Mouse (Mus musculus): ENCODE measurements around the gene Bace2. TPM values are rescaled to one million over a fixed set of nuclear protein-coding genes. Genes with fewer than 3 reads are reported as not detected.

Gene Bace2
- polyA plus RNA-seq, 1 experiment from 2014 or later: 1.4 TPM

GRCm38 (mm10) chr16:97417896-97418542 lies 61.5 kb downstream of the Bace2 start:
- Histone ChIP-seq H3K9ac (ENCODE audit: low read length) (no peak overlapping the region), H3K4me2 (ENCODE audit: low read depth, severe bottlenecking) (no peak overlapping the region), H3K36me3 (ENCODE audit: control insufficient read depth, insufficient read depth, low read length) (no peaks in the 10 kb centered on the region), H3K4me3 (ENCODE audit: low read depth, low read length) (no peak overlapping the region), H3K27me3 (ENCODE audit: control insufficient read depth, insufficient read depth, low read length) (no peaks in the 10 kb centered on the region), H3K9me3 (ENCODE audit: control insufficient read depth, low read length) (no peaks in the 10 kb centered on the region), H3K27ac (replicated peaks; ENCODE audit: low read depth, low read length) (no peak overlapping the region), H3K4me1 (ENCODE audit: control insufficient read depth, insufficient read depth, low read length) (no peaks in the 10 kb centered on the region)
- 18% methylated on average over 4 of the region's 4 CpGs for WGBS
- 0 out of 2 replicates have a peak, but pooled peaks have one; percentile 76 for ATAC-seq (ENCODE audit: insufficient number of reproducible peaks, low FRiP score, low TSS enrichment, low read depth)
- DNase-seq (ENCODE audit: low spot score): peak; percentile 76

- H3K4me1 ChIP-seq (ENCODE audit: control insufficient read depth, insufficient read depth, low read length): no peaks in the 10 kb centered on the region
- H3K36me3 ChIP-seq (ENCODE audit: control insufficient read depth, insufficient read depth, low read length): no peaks in the 10 kb centered on the region
- no peak overlapping the region for H3K4me3 ChIP-seq (ENCODE audit: low read depth, low read length)
- no peak for ATAC-seq (ENCODE audit: insufficient number of reproducible peaks, low FRiP score, low TSS enrichment, low read depth)
- H3K9me3 ChIP-seq (ENCODE audit: control insufficient read depth, low read length): no peaks in the 10 kb centered on the region
- H3K27me3 ChIP-seq (ENCODE audit: control insufficient read depth, insufficient read depth, low read length): no peaks in the 10 kb centered on the region
- 94% methylated on average over 6 of the region's 6 CpGs for WGBS
- no peak for DNase-seq (ENCODE audit: low spot score)
- H3K27ac ChIP-seq (replicated peaks; ENCODE audit: low read depth, low read length): no peak overlapping the region
- H3K4me2 ChIP-seq (ENCODE audit: low read depth, severe bottlenecking): no peak overlapping the region
- no peak overlapping the region for H3K9ac ChIP-seq (ENCODE audit: low read length)
Observed at GRCm38 (mm10) chr16:97418749-97419453, 62.4 kb downstream of the Bace2 start.

DNA sequence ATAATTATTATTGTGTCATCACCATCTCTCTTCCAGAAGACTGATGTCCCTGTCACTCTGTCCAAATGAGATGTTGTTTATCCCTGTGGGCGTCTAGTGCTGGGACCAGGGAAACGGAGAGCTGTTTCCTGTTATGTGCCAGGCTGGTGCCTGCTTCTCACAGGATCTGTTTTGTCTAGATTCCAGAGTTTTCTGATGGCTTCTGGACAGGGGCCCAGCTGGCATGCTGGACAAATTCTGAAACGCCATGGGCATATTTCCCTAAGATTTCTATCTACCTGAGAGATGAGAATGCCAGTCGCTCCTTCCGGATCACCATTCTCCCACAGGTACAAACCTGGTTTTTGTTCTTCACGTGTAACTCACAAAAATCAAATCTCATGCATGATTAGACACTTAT lies 65.1 kb downstream of the Bace2 start:
- Histone ChIP-seq H3K4me2 (ENCODE audit: low read depth, severe bottlenecking) (no peak overlapping the region), H3K9ac (ENCODE audit: low read length) (no peak overlapping the region), H3K9me3 (ENCODE audit: control insufficient read depth, low read length) (no peaks in the 10 kb centered on the region), H3K4me1 (ENCODE audit: control insufficient read depth, insufficient read depth, low read length) (no peaks in the 10 kb centered on the region), H3K36me3 (ENCODE audit: control insufficient read depth, insufficient read depth, low read length) (no peaks in the 10 kb centered on the region), H3K27ac (replicated peaks; ENCODE audit: low read depth, low read length) (no peak overlapping the region), H3K4me3 (ENCODE audit: low read depth, low read length) (no peak overlapping the region), H3K27me3 (ENCODE audit: control insufficient read depth, insufficient read depth, low read length) (no peaks in the 10 kb centered on the region)
- ATAC-seq (ENCODE audit: insufficient number of reproducible peaks, low FRiP score, low TSS enrichment, low read depth): no peak
- 86% methylated on average over 6 of the region's 6 CpGs for WGBS
- DNase-seq (ENCODE audit: low spot score): no peak

DNA sequence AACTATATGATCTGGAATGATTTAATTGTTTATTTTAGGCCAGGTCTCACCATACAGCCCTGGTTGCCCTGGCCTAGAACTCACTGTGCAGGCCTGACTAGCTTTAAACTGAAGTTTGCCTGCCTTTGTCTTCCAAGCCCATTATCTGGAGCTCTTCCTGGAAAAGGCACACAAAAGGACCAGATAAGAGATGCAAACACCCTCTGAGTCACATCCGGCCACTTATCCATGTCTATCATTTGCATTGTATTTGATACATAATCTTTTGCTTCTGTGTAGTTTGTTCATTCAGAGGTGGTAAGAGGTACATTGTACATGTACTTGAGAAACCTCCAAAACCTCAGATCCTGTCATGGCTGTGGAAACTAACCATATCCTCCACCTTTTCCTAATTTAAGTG lies 67.1 kb downstream of the Bace2 start:
- no peak overlapping the region for H3K9ac ChIP-seq (ENCODE audit: low read length)
- WGBS: 87% methylated on average over 1 of the region's 1 CpGs
- no peaks in the 10 kb centered on the region for H3K4me1 ChIP-seq (ENCODE audit: control insufficient read depth, insufficient read depth, low read length)
- H3K4me2 ChIP-seq (ENCODE audit: low read depth, severe bottlenecking): no peak overlapping the region
- no peaks in the 10 kb centered on the region for H3K36me3 ChIP-seq (ENCODE audit: control insufficient read depth, insufficient read depth, low read length)
- no peak overlapping the region for H3K27ac ChIP-seq (replicated peaks; ENCODE audit: low read depth, low read length)
- H3K9me3 ChIP-seq (ENCODE audit: control insufficient read depth, low read length): no peaks in the 10 kb centered on the region
- DNase-seq (ENCODE audit: low spot score): no peak
- H3K27me3 ChIP-seq (ENCODE audit: control insufficient read depth, insufficient read depth, low read length): no peaks in the 10 kb centered on the region
- no peak overlapping the region for H3K4me3 ChIP-seq (ENCODE audit: low read depth, low read length)
- no peak for ATAC-seq (ENCODE audit: insufficient number of reproducible peaks, low FRiP score, low TSS enrichment, low read depth)

DNA sequence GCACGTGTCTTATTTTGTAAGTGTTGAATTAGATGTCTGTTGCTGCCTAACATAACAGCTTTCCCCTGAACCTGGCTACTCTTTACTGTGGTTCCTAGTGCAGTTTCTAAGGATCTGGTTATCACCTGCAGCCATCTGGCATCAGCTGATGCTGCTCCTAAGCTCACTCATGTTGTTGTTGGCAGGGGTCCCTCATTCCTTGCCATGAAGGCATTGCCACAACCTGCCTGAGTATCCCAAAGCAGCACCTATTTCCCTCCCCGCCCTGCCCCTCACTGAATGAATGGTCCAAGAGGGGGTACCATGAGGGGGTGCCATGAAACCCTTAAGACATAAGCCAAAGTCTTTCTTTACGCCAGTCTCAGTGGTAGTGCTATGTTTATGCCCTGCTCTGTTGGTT lies 71.5 kb downstream of the Bace2 start:
- no peak overlapping the region for H3K9ac ChIP-seq (ENCODE audit: low read length)
- H3K4me2 ChIP-seq (ENCODE audit: low read depth, severe bottlenecking): no peak overlapping the region
- 75% methylated on average over 3 of the region's 3 CpGs for WGBS

DNA sequence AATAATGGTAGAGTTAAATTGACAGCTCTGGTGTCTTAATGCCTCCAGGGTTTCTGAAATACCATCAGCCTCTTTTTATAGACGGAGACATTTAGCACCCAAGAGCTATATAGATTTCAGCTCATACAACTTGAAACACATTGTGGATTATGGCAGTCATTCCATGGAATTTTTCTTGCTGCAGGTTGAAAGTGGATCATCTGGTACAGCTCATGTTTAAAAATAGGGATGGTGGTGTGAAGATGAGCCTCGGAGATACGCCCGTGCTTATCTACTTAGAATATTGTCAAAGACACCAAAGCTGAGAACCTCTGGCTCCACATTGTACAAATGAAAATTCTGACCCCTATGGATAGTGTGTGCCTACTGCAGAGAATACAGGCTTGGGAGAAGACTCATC lies 73.5 kb downstream of the Bace2 start:
- H3K4me3 ChIP-seq (ENCODE audit: low read depth, low read length): no peak overlapping the region
- no peak overlapping the region for H3K27ac ChIP-seq (replicated peaks; ENCODE audit: low read depth, low read length)
- H3K9me3 ChIP-seq (ENCODE audit: control insufficient read depth, low read length): no peaks in the 10 kb centered on the region
- no peak overlapping the region for H3K9ac ChIP-seq (ENCODE audit: low read length)
- no peaks in the 10 kb centered on the region for H3K27me3 ChIP-seq (ENCODE audit: control insufficient read depth, insufficient read depth, low read length)
- no peak for ATAC-seq (ENCODE audit: insufficient number of reproducible peaks, low FRiP score, low TSS enrichment, low read depth)
- H3K36me3 ChIP-seq (ENCODE audit: control insufficient read depth, insufficient read depth, low read length): no peaks in the 10 kb centered on the region
- no peaks in the 10 kb centered on the region for H3K4me1 ChIP-seq (ENCODE audit: control insufficient read depth, insufficient read depth, low read length)
- no peak for DNase-seq (ENCODE audit: low spot score)
- no peak overlapping the region for H3K4me2 ChIP-seq (ENCODE audit: low read depth, severe bottlenecking)
- 94% methylated on average over 4 of the region's 4 CpGs for WGBS

More for the DNA sequence above, 71.5 kb downstream of the Bace2 start:
- Histone ChIP-seq H3K36me3 (ENCODE audit: control insufficient read depth, insufficient read depth, low read length) (no peaks in the 10 kb centered on the region), H3K4me1 (ENCODE audit: control insufficient read depth, insufficient read depth, low read length) (no peaks in the 10 kb centered on the region), H3K27me3 (ENCODE audit: control insufficient read depth, insufficient read depth, low read length) (no peaks in the 10 kb centered on the region), H3K27ac (replicated peaks; ENCODE audit: low read depth, low read length) (no peak overlapping the region), H3K4me3 (ENCODE audit: low read depth, low read length) (no peak overlapping the region), H3K9me3 (ENCODE audit: control insufficient read depth, low read length) (no peaks in the 10 kb centered on the region)
- DNase-seq (ENCODE audit: low spot score) (no peak), ATAC-seq (ENCODE audit: insufficient number of reproducible peaks, low FRiP score, low TSS enrichment, low read depth) (no peak)

DNA sequence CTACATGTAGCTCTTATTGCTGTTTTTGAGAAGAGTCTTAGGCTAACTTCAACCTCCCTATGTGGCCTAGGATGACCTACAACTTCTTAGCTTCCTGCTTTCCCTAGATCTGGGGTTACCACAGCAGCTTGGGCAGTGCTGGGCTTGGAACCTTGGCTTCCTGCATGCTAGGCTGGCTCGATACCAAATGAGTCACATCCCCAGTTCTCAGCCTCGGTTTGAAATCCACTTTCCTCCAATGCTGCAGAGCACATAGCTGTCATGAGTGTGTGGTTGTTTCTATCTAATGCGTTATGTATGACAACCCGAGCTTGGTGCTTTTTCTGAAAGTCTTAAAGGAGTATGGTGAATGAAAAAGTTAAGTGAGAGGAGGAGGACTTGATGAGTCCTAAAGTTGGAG lies 74.8 kb downstream of the Bace2 start:
- H3K9me3 ChIP-seq (ENCODE audit: control insufficient read depth, low read length): no peaks in the 10 kb centered on the region
- no peak overlapping the region for H3K27ac ChIP-seq (replicated peaks; ENCODE audit: low read depth, low read length)
- H3K4me1 ChIP-seq (ENCODE audit: control insufficient read depth, insufficient read depth, low read length): no peaks in the 10 kb centered on the region
- H3K4me3 ChIP-seq (ENCODE audit: low read depth, low read length): no peak overlapping the region
- H3K27me3 ChIP-seq (ENCODE audit: control insufficient read depth, insufficient read depth, low read length): no peaks in the 10 kb centered on the region
- H3K9ac ChIP-seq (ENCODE audit: low read length): no peak overlapping the region
- H3K36me3 ChIP-seq (ENCODE audit: control insufficient read depth, insufficient read depth, low read length): no peaks in the 10 kb centered on the region
- WGBS: 90% methylated on average over 4 of the region's 4 CpGs
- no peak overlapping the region for H3K4me2 ChIP-seq (ENCODE audit: low read depth, severe bottlenecking)
- DNase-seq (ENCODE audit: low spot score) (no peak), ATAC-seq (ENCODE audit: insufficient number of reproducible peaks, low FRiP score, low TSS enrichment, low read depth) (no peak)

- Histone ChIP-seq H3K36me3 (ENCODE audit: control insufficient read depth, insufficient read depth, low read length) (no peaks in the 10 kb centered on the region), H3K4me1 (ENCODE audit: control insufficient read depth, insufficient read depth, low read length) (no peaks in the 10 kb centered on the region), H3K27ac (replicated peaks; ENCODE audit: low read depth, low read length) (no peak overlapping the region), H3K9ac (ENCODE audit: low read length) (no peak overlapping the region), H3K27me3 (ENCODE audit: control insufficient read depth, insufficient read depth, low read length) (no peaks in the 10 kb centered on the region), H3K9me3 (ENCODE audit: control insufficient read depth, low read length) (no peaks in the 10 kb centered on the region), H3K4me3 (ENCODE audit: low read depth, low read length) (no peak overlapping the region), H3K4me2 (ENCODE audit: low read depth, severe bottlenecking) (no peak overlapping the region)
- WGBS: 81% methylated on average over 2 of the region's 2 CpGs
- DNase-seq (ENCODE audit: low spot score): no peak
- no peak for ATAC-seq (ENCODE audit: insufficient number of reproducible peaks, low FRiP score, low TSS enrichment, low read depth)
Observed at GRCm38 (mm10) chr16:97434206-97434605, 77.7 kb downstream of the Bace2 start.

Data from limb, embryonic 11.5 days (tissue).